Mouse (Mus musculus): ENCODE data around the gene Slc4a4. TPM values are rescaled to one million over a fixed set of nuclear protein-coding genes. Genes with fewer than 3 reads are reported as not detected.

Gene Slc4a4
- total and polyA plus RNA-seq, 2 experiments from 2014 or later: 4.4 to 10.6 TPM

DNA sequence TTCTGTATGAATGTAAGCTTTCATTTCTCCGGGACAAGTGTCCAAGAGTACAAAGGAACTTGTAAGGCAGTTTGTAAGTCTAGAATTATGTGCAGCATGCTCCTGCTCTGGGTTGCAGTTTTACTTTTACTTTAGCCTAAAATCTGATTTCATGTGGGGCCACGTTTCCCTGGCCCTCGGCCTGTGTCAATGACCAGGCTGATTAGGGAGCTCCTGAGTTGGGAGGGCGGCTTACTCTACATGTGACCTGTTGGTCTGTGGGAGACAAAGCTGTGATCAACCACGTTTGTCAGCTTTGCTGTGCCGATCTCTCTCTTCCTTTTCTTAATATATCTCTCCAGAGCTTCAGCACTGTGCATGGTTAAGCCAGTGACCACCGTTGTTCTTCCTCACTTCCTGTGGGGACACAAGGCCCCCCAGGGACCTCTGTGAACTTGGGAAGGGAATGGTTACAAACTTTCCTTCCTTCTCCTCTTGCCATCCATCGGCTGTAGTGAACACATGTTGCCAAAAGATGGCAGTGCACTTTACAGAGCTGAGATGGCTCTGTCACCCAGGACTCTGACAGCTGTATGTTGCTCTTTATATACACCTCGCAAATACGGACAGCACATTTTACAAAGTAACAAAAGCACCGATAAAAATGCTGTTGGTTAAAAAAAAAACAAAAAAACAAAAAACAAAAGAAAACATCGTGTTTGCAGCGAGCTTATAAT, 41.7 kb downstream of the Slc4a4 start:
- H3K4me1 ChIP-seq (ENCODE audit: control insufficient read depth, insufficient read depth): peaks cover 26% of the 10 kb centered on the region
- no peaks in the 10 kb centered on the region for H3K9me3 ChIP-seq (replicated peaks; ENCODE audit: control insufficient read depth, low read length)

DNA sequence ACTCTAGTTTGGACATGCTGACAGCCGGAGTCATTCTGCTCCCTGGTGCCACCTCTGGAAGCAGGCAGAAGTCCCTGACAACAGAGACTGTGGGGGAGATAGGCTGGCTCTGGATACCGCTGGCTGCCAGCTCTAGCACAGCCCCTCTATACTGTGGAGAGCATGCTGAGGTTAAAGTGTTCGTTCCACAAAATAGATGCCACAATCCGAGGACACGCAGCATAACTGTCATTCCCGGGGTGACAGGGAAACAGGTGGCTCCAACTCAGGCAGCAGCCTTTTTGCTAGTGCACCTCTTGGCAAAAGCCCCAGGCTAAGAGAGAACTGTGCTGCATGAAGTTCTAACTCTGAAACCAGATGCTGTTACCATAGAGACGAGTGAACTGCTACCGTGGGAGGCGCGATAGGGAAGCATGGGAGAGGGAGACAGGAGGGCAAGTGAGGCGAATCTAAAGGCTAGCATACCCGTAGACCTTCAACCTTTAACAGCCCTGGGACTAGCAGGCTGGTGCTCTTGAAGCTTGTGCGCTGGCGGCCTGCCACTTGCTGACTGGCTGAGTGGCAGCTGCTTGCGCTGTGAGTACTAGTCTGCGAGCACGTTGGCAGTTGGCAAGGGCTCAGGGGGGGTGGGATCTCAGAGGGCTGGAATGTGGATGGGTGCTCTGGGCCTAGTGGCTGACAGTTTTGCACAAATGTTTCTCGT, 42.9 kb downstream of the Slc4a4 start:
- Histone ChIP-seq H3K9me3 (replicated peaks; ENCODE audit: control insufficient read depth, low read length) (no peaks in the 10 kb centered on the region), H3K4me1 (ENCODE audit: control insufficient read depth, insufficient read depth) (peaks cover 34% of the 10 kb centered on the region), H3K4me2 (ENCODE audit: low read depth, low read length) (peak overlapping the region; percentile 50), H3K27ac (ENCODE audit: low read depth) (peak overlapping the region; percentile 90), H3K36me3 (replicated peaks; ENCODE audit: control insufficient read depth, insufficient read depth, low read length) (no peaks in the 10 kb centered on the region), H3K4me3 (ENCODE audit: low read depth, low read length) (peak overlapping the region; percentile 18), H3K9ac (replicated peaks; ENCODE audit: low read depth, low read length) (peak overlapping the region; percentile 17; the same call in 1 of the 2 replicates), H3K27me3 (ENCODE audit: control insufficient read depth, insufficient read depth, low read length) (no peaks in the 10 kb centered on the region)
- ATAC-seq (ENCODE audit: insufficient read depth, low read depth) (peak; percentile 91), DNase-seq (ENCODE audit: low spot score) (peak; percentile 88)
- TF ChIP-seq EP300 (IDR thresholded peaks at IDR 0.05; ENCODE audit: low read depth) (peak; percentile 69), CTCF (IDR thresholded peaks at IDR 0.05; ENCODE audit: low read depth) (peak; percentile 49)
- 24% methylated on average over 18 of the region's 18 CpGs for WGBS

More for the DNA sequence above, 41.7 kb downstream of the Slc4a4 start:
- Histone ChIP-seq H3K27ac (ENCODE audit: low read depth) (peak overlapping the region; percentile 90), H3K4me3 (ENCODE audit: low read depth, low read length) (no peak overlapping the region), H3K27me3 (ENCODE audit: control insufficient read depth, insufficient read depth, low read length) (no peaks in the 10 kb centered on the region), H3K4me2 (ENCODE audit: low read depth, low read length) (peak overlapping the region; percentile 50), H3K9ac (replicated peaks; ENCODE audit: low read depth, low read length) (no peak overlapping the region), H3K36me3 (replicated peaks; ENCODE audit: control insufficient read depth, insufficient read depth, low read length) (no peaks in the 10 kb centered on the region)
- WGBS: 23% methylated on average over 13 of the region's 13 CpGs
- peak; percentile 84 for DNase-seq (ENCODE audit: low spot score)
- TF ChIP-seq EP300 (IDR thresholded peaks at IDR 0.05; ENCODE audit: low read depth) (no peak), CTCF (IDR thresholded peaks at IDR 0.05; ENCODE audit: low read depth) (peak; percentile 84)
- no peak for ATAC-seq (ENCODE audit: insufficient read depth, low read depth)

GRCm38 (mm10) chr5:88930129-88930528, 43.5 kb downstream of the Slc4a4 start:
- WGBS: 31% methylated on average over 5 of the region's 5 CpGs
- Histone ChIP-seq H3K9ac (replicated peaks; ENCODE audit: low read depth, low read length) (no peak overlapping the region), H3K36me3 (replicated peaks; ENCODE audit: control insufficient read depth, insufficient read depth, low read length) (no peaks in the 10 kb centered on the region), H3K27me3 (ENCODE audit: control insufficient read depth, insufficient read depth, low read length) (no peaks in the 10 kb centered on the region), H3K4me3 (ENCODE audit: low read depth, low read length) (no peak overlapping the region), H3K27ac (ENCODE audit: low read depth) (peak overlapping the region; percentile 90), H3K9me3 (replicated peaks; ENCODE audit: control insufficient read depth, low read length) (no peaks in the 10 kb centered on the region), H3K4me2 (ENCODE audit: low read depth, low read length) (peak overlapping the region; percentile 50; the same call in 1 of the 2 replicates), H3K4me1 (ENCODE audit: control insufficient read depth, insufficient read depth) (peaks cover 39% of the 10 kb centered on the region)
- ATAC-seq (ENCODE audit: insufficient read depth, low read depth) (peak; percentile 4; the same call in 1 of the 2 replicates), DNase-seq (ENCODE audit: low spot score) (no peak)
- TF ChIP-seq CTCF (IDR thresholded peaks at IDR 0.05; ENCODE audit: low read depth) (no peak), EP300 (IDR thresholded peaks at IDR 0.05; ENCODE audit: low read depth) (no peak)

GRCm38 (mm10) chr5:88930611-88931010, 44.0 kb downstream of the Slc4a4 start:
- 26% methylated on average over 11 of the region's 11 CpGs for WGBS
- no peaks in the 10 kb centered on the region for H3K36me3 ChIP-seq (replicated peaks; ENCODE audit: control insufficient read depth, insufficient read depth, low read length)
- DNase-seq (ENCODE audit: low spot score): peak; percentile 41
- H3K4me1 ChIP-seq (ENCODE audit: control insufficient read depth, insufficient read depth): peaks cover 43% of the 10 kb centered on the region
- no peak overlapping the region for H3K9ac ChIP-seq (replicated peaks; ENCODE audit: low read depth, low read length)
- ATAC-seq (ENCODE audit: insufficient read depth, low read depth): peak; percentile 10; the same call in 1 of the 2 replicates
- H3K9me3 ChIP-seq (replicated peaks; ENCODE audit: control insufficient read depth, low read length): no peaks in the 10 kb centered on the region
- no peak overlapping the region for H3K4me3 ChIP-seq (ENCODE audit: low read depth, low read length)
- peak overlapping the region; percentile 90 for H3K27ac ChIP-seq (ENCODE audit: low read depth)
- TF ChIP-seq CTCF (IDR thresholded peaks at IDR 0.05; ENCODE audit: low read depth) (no peak), EP300 (IDR thresholded peaks at IDR 0.05; ENCODE audit: low read depth) (no peak)
- H3K27me3 ChIP-seq (ENCODE audit: control insufficient read depth, insufficient read depth, low read length): no peaks in the 10 kb centered on the region
- 0 out of 2 replicates have a peak overlapping the region, but pooled peaks have one; percentile 8 for H3K4me2 ChIP-seq (ENCODE audit: low read depth, low read length)

GRCm38 (mm10) chr5:88931176-88931575, 44.6 kb downstream of the Slc4a4 start:
- no peak overlapping the region for H3K9ac ChIP-seq (replicated peaks; ENCODE audit: low read depth, low read length)
- no peaks in the 10 kb centered on the region for H3K9me3 ChIP-seq (replicated peaks; ENCODE audit: control insufficient read depth, low read length)
- H3K4me2 ChIP-seq (ENCODE audit: low read depth, low read length): no peak overlapping the region
- TF ChIP-seq CTCF (IDR thresholded peaks at IDR 0.05; ENCODE audit: low read depth) (no peak), EP300 (IDR thresholded peaks at IDR 0.05; ENCODE audit: low read depth) (no peak)
- no peak for ATAC-seq (ENCODE audit: insufficient read depth, low read depth)
- DNase-seq (ENCODE audit: low spot score): no peak
- H3K4me1 ChIP-seq (ENCODE audit: control insufficient read depth, insufficient read depth): peaks cover 48% of the 10 kb centered on the region
- H3K4me3 ChIP-seq (ENCODE audit: low read depth, low read length): no peak overlapping the region
- peak overlapping the region; percentile 90 for H3K27ac ChIP-seq (ENCODE audit: low read depth)
- no peaks in the 10 kb centered on the region for H3K36me3 ChIP-seq (replicated peaks; ENCODE audit: control insufficient read depth, insufficient read depth, low read length)
- no peaks in the 10 kb centered on the region for H3K27me3 ChIP-seq (ENCODE audit: control insufficient read depth, insufficient read depth, low read length)
- 66% methylated on average over 9 of the region's 9 CpGs for WGBS
